Mouse (Mus musculus) small intestine, adult 2 months (tissue): ENCODE data around the gene Gm20388.

Source experiments
- CTCF ChIP-seq: fragments of 200-500 bp; IDR thresholded peaks from 2 replicates; pipeline ENCODE4 v1.5.1; 2012; ENCODE audit warnings: low read depth, mild to moderate bottlenecking, control low read depth, inconsistent platforms, low read length, moderate library complexity, mixed read lengths; ENCODE audit not compliant: insufficient replicate concordance, insufficient read length; ENCODE audit errors: extremely low read depth
- POLR2A ChIP-seq: fragments of 200-500 bp; IDR thresholded peaks from 2 replicates; pipeline ENCODE4 v1.6.1; 2012; ENCODE audit warnings: low read depth, mild to moderate bottlenecking, control low read depth, inconsistent platforms, low read length, moderate library complexity

GRCm38 (mm10) chr8:121491633-121492032, 1581.0 kb downstream of the Gm20388 start:
- TF ChIP-seq CTCF (no peak), POLR2A (no peak)
